Mouse (Mus musculus) MN1 (cell line): ENCODE results near the gene Coq7.

Source experiments
- DNase-seq: peaks from one replicate; pipeline ENCODE4 v3.0.0-alpha.2; 2016; ENCODE audit warnings: low spot score

Coq7 gene

GRCm38 (mm10) chr7:118494892-118495579 is 38.1 kb downstream of the Coq7 start:
- no peak for DNase-seq

GRCm38 (mm10) chr7:118493892-118494291 is 39.3 kb downstream of the Coq7 start:
- DNase-seq, result no peak

DNA sequence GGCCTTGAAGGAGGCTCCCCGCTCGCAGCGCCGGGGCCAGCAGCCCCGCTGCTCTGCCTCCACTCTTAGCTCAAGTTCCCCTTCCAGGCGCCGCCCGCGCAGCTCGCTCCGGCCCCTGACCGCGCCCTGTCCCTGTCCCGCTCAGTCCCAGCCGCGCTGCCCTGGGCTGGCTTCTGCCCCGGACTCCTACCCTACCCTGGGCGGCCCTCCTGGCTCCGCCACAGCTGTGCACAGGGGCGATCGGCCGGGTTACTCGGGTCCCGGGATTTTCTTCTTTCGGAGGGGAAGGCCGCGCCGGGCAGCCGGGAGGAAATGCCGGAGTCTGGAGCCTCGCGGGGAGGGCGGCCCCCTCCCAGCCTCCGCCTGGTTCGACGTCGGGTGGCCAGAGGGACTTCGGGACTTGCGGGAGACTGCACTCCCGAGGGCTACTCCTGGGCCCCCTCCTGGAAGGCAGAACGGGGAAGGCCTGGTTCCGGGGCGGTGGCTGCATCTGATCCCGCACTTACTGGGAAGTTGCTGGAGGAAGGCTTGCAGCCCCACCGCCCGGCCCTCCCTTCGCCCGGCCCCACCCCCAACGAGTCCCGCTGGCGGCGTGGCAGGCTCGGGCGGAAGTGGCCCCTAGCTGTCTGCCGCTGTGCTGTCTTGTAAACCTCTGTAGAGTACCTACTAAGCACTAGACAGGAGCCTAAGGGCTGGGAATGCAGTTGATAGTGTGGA is 41.6 kb downstream of the Coq7 start, which contains the start of gene Itpripl2:
Gene Itpripl2, minus strand, starts transcription at position 545 of the 717 bp plus-strand sequence.
- DNase-seq, result no peak

DNA sequence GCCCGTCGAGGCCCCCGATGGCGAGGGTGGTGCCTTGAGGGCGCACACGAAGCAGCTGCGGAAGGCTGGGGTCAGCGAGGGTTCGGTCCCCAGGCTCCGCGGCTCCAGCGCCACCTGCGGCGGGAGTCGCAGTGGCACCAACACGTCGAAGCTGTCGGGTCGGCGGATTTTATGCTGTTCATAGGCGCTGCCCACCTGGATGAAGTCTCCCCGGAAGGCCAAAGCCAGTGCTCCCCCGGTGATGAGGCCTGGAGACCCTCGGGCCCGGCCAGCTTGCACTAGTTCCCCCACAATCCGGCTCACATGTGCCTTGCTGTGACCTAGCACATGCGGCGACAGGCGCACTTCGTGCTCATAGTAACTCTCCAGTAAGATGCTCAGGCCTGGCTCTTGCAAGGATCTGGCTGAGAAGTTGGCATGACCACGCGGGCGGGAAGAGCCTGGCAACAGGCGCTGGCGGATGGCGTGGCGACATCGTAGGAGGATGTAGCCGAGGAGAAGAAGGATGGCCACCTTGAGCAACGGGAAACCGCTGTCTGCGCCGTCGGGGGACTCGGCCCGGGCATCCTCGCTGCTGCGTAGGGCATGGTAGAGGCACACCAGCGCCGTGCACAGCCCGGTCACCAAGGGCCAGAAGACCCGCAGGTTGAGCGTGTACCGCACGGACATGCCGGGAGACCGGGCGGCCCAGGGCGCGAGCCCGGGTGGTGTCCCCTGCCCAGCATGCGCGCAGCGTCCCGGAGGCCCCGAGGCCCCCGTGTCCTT is 42.3 kb downstream of the Coq7 start:
- no peak for DNase-seq

DNA sequence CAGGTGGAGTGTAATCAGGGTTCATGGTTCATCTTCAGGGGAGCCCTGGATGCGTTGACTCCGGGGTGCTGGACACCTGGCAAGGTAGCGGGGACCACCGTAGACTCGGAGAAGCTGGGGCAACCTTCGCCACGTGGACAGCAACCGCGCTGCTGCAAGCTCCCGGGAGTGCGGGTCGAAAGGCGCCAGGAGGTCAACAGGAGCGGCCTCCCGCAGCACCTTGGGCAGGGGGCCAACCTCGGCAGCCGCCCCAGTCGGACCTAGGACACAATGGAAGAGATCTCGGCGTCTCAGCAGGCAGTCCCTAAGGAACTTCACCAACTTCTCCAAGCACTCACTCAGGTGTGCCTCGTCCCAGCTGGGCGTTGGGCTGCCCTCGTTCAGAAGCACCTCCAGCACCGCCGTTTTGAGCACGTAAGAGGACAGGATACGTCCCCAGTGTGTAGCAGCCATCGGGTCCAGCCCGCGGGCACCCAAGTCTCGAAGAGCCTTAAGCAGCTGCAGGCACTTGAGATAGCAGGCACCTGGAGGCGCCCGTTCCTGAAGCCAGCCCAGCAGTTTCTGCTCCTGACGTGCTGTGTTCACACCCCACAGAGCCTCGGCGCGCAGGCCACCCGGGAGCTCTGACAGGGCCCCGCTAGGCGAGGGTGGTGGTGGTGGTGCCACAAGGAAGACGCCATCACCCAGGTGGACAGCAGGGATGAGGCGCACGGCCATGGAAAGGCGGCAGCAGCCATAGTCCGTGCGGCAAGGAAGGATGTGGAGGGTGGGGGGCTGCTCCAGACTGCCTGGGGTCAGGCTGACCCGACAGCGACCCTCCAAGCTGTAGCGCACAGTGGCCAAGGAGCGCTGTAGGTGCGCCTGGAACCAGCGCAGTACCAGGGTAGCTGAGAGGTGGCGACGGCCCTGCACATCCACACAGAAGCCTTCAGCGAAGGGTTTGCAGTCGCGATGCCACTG is 43.2 kb downstream of the Coq7 start:
- DNase-seq, result no peak

DNA sequence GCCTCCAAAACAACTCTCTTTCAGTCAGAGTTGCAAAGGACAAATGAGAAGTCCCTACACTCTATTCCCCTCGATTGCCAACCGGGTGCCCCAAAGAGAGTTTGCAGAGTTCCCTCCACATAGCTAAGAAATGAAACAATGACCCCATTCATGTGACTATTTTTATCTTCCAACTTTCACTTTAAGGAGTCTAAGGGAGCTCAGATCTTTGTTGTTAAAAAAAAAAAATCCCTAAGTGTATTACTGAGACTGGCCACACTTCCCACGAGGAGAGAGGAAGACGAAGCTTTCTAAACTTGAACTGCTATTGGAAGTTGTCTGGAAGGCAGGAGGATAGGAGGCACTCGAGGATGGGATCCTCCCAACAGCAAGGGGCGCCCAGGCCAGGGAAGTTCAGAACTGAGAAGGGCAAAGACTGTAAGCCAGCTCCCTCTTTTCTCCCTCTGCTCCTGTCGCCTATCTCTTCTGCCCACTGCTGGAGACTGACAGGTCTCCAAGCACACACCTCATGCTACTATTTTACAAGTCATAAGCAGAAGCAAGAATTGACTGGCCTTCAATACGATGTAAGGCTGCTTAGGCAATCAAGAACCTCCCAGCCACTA is 45.0 kb downstream of the Coq7 start:
- DNase-seq, result no peak

- no peak for DNase-seq
Measured at GRCm38 (mm10) chr7:118486917-118487316, 46.2 kb downstream of the Coq7 start.

- no peak for DNase-seq
Measured at GRCm38 (mm10) chr7:118483996-118484395, 49.2 kb downstream of the Coq7 start.

DNA sequence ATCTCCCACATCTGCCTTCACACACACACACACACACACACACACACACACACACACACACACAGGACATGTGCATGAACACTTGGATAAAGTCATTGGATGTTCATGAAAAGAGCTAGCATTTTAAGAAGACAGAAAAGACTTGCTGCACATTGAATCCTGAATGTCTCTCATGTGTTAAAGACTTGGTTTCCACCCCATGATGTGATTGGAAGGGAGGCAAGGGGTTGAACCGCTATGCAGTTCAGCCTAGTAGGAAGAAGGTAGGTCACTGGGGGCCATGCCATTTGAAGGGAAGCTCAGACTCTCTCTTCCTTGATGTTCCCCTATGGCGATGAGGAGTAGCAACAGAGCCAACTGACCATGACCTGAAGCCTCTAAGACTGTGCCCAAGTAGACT is 51.2 kb downstream of the Coq7 start:
- no peak for DNase-seq

- DNase-seq, result peak; percentile 72
Measured at GRCm38 (mm10) chr7:118481047-118481810, 51.9 kb downstream of the Coq7 start.

GRCm38 (mm10) chr7:118480160-118480709 is 52.9 kb downstream of the Coq7 start:
- DNase-seq, result peak; percentile 28

DNA sequence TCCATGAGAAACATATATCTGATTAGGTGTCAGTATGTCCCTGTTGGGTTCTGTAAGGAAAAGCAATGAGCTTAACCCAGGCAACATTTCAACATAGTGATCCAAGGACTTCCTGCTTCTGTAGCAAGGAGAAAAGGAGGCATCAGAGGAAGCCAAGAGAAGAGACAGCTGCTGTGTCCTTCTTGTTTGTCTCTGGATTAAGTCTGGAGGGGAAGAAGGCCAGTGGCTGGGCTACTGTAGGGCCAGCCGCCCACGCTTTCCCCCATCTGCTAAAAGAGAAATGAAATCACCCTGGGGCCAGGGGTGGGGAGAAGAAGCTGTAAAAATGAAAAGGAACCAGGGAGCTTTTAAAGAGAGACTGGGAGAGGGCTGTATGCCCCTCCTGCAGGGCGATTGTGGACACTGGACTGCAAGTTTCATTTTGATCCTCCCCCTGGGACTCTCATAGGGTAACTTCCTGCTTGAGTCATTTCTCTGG is 54.3 kb downstream of the Coq7 start:
- DNase-seq, result no peak

- peak; percentile 61 for DNase-seq
Measured at GRCm38 (mm10) chr7:118476428-118476827, 56.7 kb downstream of the Coq7 start.

- peak; percentile 79 for DNase-seq
Measured at GRCm38 (mm10) chr7:118475008-118475705, 58.0 kb downstream of the Coq7 start.

DNA sequence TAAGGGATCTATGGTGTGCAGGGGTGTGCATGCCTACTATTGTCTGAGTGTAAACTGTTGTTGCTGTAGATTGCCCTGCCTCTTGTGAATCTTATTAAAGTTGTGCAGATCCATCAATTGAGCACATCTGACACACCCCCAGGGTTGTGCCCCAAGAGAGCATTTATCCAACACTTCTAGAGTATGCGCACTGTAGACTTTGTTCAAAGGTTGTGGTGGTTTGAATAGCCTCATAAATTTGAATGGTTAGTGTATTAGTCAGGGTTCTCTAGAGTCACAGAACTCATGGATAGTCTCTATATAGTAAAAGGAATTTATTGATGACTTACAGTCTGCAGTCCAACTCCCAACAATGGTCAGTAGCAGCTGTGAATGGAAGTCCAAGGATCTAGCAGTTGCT is 60.3 kb downstream of the Coq7 start:
- no peak for DNase-seq

DNA sequence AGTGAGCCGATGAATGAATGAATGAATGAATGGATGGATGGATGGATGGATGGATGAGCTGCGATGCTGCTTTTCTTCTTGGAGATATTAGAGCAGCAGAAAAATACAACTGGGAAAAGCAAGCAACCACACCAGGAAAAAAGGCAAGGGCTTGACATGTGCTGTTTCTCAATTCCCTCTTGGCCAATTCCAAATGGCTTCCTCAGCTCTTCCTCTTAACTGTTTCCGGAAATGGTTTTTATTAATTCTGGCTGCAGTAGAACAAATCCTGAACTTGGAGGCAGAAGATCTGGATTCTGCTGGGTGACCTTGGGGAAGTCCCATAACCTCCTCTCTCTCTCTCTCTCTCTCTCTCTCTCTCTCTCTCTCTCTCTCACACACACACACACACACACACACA is 65.1 kb downstream of the Coq7 start:
- DNase-seq, result no peak

GRCm38 (mm10) chr7:118464432-118464831 is 68.7 kb downstream of the Coq7 start:
- DNase-seq, result peak; percentile 77

DNA sequence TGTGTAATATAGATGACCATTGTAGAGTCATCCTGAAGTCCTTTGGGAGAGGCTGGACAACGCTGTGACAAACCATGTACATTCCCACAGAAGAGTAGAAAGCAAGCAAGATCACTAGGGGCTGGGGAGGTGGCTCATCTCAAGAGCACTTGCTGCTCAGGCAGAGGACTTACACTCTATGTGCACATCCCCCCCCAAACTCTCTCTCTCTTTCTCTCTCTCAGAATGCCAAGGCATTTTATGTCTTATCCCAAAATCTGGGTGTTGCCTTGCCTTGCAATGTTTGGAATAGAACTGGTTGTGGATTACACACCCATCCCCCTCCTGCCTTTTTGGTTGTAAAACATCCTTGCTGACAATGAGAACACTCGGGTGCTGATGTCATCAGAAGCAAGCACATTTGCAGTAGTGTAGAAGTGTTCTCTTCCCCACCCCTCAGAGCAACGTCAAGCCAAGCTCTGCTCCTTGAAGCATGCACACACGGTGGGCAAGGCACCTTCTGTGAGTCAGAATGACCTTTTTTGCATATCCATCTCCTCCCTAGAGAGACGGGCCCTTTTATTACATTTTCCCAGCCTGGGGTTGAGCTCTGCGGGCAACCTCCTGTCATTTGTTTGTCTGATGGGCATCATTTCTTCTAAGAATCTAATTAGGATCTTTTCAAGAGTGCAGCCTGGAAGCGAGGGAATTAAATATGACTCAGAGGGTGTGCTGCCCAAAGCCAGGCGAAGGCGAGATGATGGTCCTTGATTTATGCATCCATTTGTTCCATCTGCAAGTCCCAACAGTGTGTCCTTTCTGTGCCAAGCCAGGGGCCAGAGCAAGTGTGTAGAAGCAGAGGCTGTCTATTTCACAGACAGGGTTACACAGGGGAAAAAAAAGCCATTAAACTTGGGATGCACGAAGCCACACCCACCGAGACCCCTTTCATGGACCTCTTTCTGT is 70.1 kb downstream of the Coq7 start:
- peak; percentile 96 for DNase-seq
